17 mouse cellular contexts compared by ENCODE assay signal in the genomic region with DNA sequence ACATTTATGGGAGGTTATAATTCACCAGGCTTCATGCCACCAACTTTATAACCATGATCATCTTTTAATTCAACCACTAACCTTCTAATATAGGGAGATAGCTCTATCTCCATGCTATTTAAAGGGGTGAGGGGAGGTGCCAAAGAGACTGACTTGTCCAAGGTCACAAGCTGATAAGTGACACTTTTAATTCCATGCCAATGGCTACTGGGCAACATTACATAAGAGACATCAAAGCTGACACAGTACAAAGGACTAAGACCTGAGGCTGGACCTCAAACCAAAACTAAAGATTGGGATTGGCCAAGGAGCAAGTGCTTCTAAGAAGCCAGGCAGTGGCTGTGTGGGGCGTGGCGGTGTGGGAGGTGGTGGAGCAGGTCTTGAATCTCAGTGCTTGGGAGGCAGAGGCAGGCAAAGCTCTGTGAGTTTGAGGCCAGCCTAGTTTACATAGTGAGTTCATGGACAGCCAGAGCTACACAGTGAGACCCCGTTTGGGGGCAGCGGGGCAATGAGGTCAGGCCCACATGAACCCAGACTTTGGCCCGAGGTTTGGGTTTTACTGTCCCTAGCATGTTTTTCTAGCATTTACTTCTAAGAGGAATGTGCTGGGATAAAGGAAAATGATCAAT. TPM values are rescaled to one million over a fixed set of nuclear protein-coding genes. Genes with fewer than 3 reads are reported as not detected.
DNase-seq lines count a peak whose midpoint lies in the region; ATAC-seq and TF ChIP-seq lines count a peak whose summit lies in the region.
"Had no signal": no experiment of that assay in that cellular context is flagged by ENCODE, and none has a peak within 500 bp of the region (broad histone marks: within the 10 kb centered on the region; RNA-seq: fewer than 3 reads in every experiment).

No protein-coding gene starts in this region.

- TF ChIP-seq POLR2A in kidney, adult 2 months (IDR thresholded peaks at IDR 0.05; ENCODE audit: low read depth, low read length), result no peak

- no peak overlapping the region for H3K9ac ChIP-seq in intestine, embryonic 16.5 days (ENCODE audit: low read depth, low read length)
- H3K9ac ChIP-seq: heart, embryonic 15.5 days; limb, embryonic 13.5 days; neural tube, embryonic 12.5 days had no signal

- H3K36me3 ChIP-seq in kidney, adult 2 months (ENCODE audit: control insufficient read depth, insufficient read depth, low read length), result no peaks in the 10 kb centered on the region
- no peaks in the 10 kb centered on the region for H3K36me3 ChIP-seq in intestine, embryonic 16.5 days (ENCODE audit: control insufficient read depth, insufficient read depth, low read length)
- H3K36me3 ChIP-seq: heart, embryonic 15.5 days; hindbrain, embryonic 10.5 days; neural tube, embryonic 12.5 days had no signal

- peak overlapping the region; percentile 53 for H3K27ac ChIP-seq in kidney, adult 2 months (ENCODE audit: insufficient read depth, low read depth, low read length)
- H3K27ac ChIP-seq in intestine, embryonic 16.5 days (ENCODE audit: low read length), result no peak overlapping the region
- H3K27ac ChIP-seq: embryonic facial prominence, embryonic 10.5 days; heart, embryonic 15.5 days; hindbrain, embryonic 10.5 days; limb, embryonic 13.5 days; neural tube, embryonic 12.5 days had no signal

- H3K4me2 ChIP-seq in intestine, embryonic 16.5 days (ENCODE audit: low read depth, low read length), result no peak overlapping the region
- H3K4me2 ChIP-seq: heart, embryonic 15.5 days; limb, embryonic 13.5 days; neural tube, embryonic 12.5 days had no signal

- no peaks in the 10 kb centered on the region for H3K27me3 ChIP-seq in kidney, adult 2 months (replicated peaks; ENCODE audit: control insufficient read depth, insufficient read depth, low read length)
- no peaks in the 10 kb centered on the region for H3K27me3 ChIP-seq in intestine, embryonic 16.5 days (replicated peaks; ENCODE audit: control insufficient read depth, insufficient read depth, low read length)
- H3K27me3 ChIP-seq: heart, embryonic 15.5 days; limb, embryonic 13.5 days; megakaryocyte, embryonic 14.5 days; neural tube, embryonic 12.5 days had no signal

- ATAC-seq in intestine, embryonic 16.5 days, result peak; percentile 18
- 0 out of 2 replicates have a peak, but pooled peaks have one; percentile 5 for ATAC-seq in megakaryocyte progenitor cell, adult 5-6 weeks (replicated peaks; ENCODE audit: poor library complexity)
- ATAC-seq: forebrain, embryonic 16.5 days had no signal

- 61% methylated on average over 5 of the region's 5 CpGs for WGBS in kidney, adult 2 months
- WGBS in intestine, embryonic 16.5 days, result 90% methylated on average over 5 of the region's 5 CpGs

- no peak for TF ChIP-seq CTCF in kidney, adult 2 months (conservative IDR thresholded peaks at IDR 0.05; ENCODE audit: insufficient read depth, insufficient read length, low read depth, low read length)

- no peak overlapping the region for H3K4me3 ChIP-seq in kidney, adult 2 months (ENCODE audit: insufficient read depth, low read depth, low read length)
- no peak overlapping the region for H3K4me3 ChIP-seq in intestine, embryonic 16.5 days (ENCODE audit: low read length)
- H3K4me3 ChIP-seq: embryonic facial prominence, embryonic 10.5 days; heart, embryonic 15.5 days; hindbrain, embryonic 10.5 days; limb, embryonic 13.5 days; megakaryocyte, embryonic 14.5 days; neural tube, embryonic 12.5 days had no signal

- H3K9me3 ChIP-seq in intestine, embryonic 16.5 days (ENCODE audit: control insufficient read depth, low read length), result no peaks in the 10 kb centered on the region
- H3K9me3 ChIP-seq: embryonic facial prominence, embryonic 10.5 days; heart, embryonic 15.5 days; hindbrain, embryonic 10.5 days; limb, embryonic 13.5 days; megakaryocyte, embryonic 14.5 days; neural tube, embryonic 12.5 days had no signal

- DNase-seq in kidney, adult 2 months, result peak; percentile 46
- DNase-seq in kidney, postnatal 10 days, result no peak
- DNase-seq in ZHBTc4 (ENCODE audit: low read depth, low spot score), result peak; percentile 62
- DNase-seq in c-Kit-positive CD71-positive TER-119-positive erythroid progenitor cells, embryonic 14.5 days (ENCODE audit: low spot score), result no peak
- DNase-seq in thymus, postnatal 4 days, result no peak
- DNase-seq: cerebellum, postnatal 10 days; layer of hippocampus, adult 9-11 months; thymus, postnatal 25 days had no signal

- H3K4me1 ChIP-seq in kidney, adult 2 months (ENCODE audit: control insufficient read depth, insufficient read depth, low read length), result peaks cover 69% of the 10 kb centered on the region
- H3K4me1 ChIP-seq in intestine, embryonic 16.5 days (ENCODE audit: control insufficient read depth, insufficient read depth, low read length), result peaks cover 17% of the 10 kb centered on the region

RNA-seq across cellular contexts. Expression of gene Foxo3, which starts 46.0 kb away (rescaled TPM):
- 29.2 and 35.5 TPM in 2 replicates for polyA plus RNA-seq in kidney, adult 2 months (2012; rRNA removed)
- polyA plus RNA-seq in intestine, embryonic 16.5 days (2015; fragmentation: Nextera tagmentation; extraction: Ambion mirVana), result 4.8 and 5.6 TPM in 2 replicates
- total RNA-seq in megakaryocyte progenitor cell, adult 5-6 weeks (2015), result 19.9 and 23.7 TPM in 2 replicates
- 20.1 and 22.8 TPM in 2 replicates for total RNA-seq in megakaryocyte progenitor cell, adult 5-6 weeks (2017)

Comparison
In these comparisons a context has a peak if more than half of its experiments do, and no peak if none do; other contexts are left out.
1. DNase-seq: peak in kidney, adult 2 months (single experiment) and ZHBTc4 (single experiment); none in kidney, postnatal 10 days (single experiment), c-Kit-positive CD71-positive TER-119-positive erythroid progenitor cells, embryonic 14.5 days (single experiment) and thymus, postnatal 4 days (single experiment).